Mouse (Mus musculus): ENCODE data around the gene Mob3a. TPM values are rescaled to one million over a fixed set of nuclear protein-coding genes. Genes with fewer than 3 reads are reported as not detected.

The Mob3a gene
- total RNA-seq (2023): 94.0 to 111 TPM (median 98.1 TPM) in 4 replicates

DNA sequence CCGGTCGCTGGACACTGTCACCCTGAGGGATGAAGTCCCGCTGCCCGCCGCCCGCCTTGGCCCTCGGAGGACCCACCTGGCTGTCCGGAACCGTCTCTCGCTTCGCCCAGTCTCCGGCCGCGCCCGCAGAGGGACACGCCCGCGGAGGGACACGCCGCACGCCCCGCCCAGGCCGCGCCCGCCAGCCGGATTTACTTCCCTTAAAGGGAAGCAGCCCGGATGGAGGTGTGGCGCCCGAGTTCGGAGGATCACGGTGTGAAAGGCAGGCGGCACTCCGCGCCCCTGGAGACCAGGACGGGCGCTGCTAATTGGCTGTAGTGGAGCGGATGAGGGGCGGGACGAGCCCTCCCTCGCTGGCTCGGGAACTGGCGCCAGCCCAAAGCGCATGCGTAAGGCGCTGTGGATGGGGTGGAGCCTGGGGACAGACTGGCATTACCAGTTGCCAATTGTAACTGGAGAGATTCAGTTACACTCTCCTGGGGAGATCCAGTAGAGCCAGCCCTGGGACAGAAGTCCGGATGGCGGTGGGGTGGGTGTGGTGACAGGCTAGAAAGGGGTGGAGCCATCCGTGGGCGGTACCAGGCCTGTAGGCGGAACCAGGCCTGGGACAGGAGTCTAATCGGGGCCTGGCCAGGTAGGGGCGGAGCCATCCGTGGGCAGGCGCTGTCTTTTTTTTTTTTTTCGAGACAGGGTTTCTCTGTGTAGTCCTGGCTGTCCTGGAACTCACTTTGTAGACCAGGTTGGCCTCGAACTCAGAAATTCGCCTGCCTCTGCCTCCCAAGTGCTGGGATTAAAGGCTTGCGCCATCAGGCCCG is at the start of gene Mob3a, which contains the start of gene Izumo4:
Mob3a (minus strand) TSS at position 257 of the 815 bp plus-strand sequence.
Izumo4 (plus strand) TSS at position 464 of the 815 bp plus-strand sequence.

DNA sequence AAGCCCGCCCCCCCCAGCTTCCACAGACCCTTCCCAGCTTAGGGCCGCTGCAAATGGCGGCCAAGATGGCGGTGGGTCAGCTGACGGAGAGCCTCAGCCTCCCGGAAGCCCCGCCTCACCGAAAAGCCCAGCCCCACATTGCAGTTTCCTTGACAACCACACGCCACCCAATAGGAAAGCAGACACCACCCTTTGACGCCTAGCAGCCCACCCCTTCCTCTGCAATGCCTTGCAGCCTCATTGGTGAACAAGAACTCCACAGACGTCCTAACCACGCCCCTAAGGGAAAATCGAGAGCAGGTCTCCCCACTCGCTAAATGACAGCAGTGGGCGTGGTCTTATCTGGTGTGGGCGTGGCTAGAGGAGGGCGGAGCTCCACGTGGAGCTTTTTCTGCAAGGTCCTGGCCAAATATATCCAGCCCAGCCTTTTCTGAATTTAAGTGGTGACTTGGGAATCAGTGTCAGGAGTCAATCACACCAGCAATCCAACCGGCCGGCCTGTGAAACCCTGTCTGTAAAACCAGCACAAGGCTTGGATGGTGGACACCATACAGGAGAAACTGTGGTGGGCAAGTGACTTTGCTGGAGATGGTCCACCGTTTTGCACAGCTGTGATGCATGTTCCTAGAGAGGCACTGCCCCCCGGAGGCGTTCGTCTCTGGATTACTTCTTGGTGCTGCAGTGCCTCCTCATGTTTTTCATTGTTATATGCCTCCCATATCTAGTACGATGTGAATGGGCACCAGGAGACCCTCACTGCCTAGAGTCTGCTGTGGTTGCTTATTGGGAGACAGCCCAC is 40.6 kb upstream of the Mob3a start, which contains the start of gene Ap3d1:
Ap3d1 (minus strand) TSS at position 85 of the 799 bp plus-strand sequence.

DNA sequence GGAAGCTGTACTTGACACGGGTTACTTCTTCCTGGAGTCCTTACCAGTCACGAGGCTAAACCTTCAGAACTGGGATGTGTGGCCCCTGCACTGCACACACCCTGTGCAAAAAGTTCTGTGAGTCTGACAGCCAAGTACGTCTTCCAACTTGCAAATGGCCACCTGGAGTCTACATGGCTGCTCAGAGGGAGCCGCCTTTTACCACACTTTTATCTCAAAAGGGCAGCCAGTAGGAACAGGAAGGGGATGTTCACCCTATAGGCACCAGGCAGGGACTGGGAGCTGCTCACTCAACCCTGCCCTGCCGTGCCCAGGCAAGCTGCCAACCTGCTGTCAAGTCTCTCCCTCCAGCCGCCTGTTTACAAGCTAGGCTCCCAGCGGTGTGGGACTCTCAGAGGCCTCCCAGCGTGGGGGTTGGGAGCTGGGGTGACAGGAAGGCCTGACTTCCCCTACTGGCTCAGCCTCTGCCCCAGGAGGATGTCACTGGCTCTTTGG is 23.8 kb downstream of the Mob3a start, which contains the start of gene Mknk2:
Mknk2 (minus strand) TSS at position 171 of the 495 bp plus-strand sequence.

DNA sequence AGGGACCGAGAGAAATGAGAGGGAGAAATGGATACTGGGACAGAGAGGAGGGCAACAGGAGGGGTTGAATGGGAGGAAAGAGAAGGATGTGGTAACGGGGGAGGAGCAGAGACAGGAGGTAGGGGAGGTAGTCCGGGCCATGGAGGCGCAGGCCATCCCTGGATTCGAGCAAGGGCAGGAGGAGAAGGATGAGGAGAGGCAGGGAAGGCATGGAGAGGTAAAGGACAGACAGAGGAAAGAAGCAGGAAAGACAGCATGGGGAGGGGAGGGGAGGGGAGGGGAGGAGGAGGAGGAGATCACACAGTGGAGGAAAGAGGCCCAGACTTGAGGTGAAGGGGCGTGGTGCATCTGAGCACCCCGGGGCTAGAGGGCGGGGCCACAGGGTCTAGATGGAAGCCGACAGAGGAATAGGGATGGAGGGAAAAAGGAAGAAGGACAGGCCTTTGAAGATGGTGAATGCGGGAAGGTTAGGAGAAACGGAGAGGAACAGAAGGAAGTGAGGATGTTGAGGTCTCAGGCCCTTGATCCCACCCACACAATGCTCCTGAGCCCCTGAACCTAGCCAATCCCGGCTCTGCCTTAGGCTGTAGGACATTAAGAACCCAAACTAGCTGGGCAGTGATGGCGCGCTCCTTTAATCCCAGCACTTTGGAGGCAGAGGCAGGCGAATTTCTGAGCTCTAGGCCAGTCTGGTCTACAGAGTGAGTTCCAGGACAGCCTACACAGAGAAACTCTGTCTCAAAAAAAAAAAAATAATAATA is 44.7 kb downstream of the Mob3a start, which contains the start of gene Btbd2:
Btbd2 (minus strand) TSS at position 209 of the 761 bp plus-strand sequence.

Other genes with a start within 250 kb of the Mob3a start
- gene Onecut3, start 207.1 kb downstream of the Mob3a start, total RNA-seq (2023): not detected in 4 replicates
- not detected in 4 replicates for gene Atp8b3, start 162.9 kb downstream of the Mob3a start, total RNA-seq (2023)
- gene Rexo1, start 140.4 kb downstream of the Mob3a start, total RNA-seq (2023): 113 to 136 TPM (median 123 TPM) in 4 replicates
- 30.3 to 34.0 TPM (median 31.5 TPM) in 4 replicates for gene Klf16, start 124.7 kb downstream of the Mob3a start, total RNA-seq (2023)
- gene Abhd17a, start 111.6 kb downstream of the Mob3a start, total RNA-seq (2023): 89.6 to 111 TPM (median 99.5 TPM) in 4 replicates
- gene Scamp4, start 99.1 kb downstream of the Mob3a start, total RNA-seq (2023): 61.5 to 65.5 TPM (median 62.9 TPM) in 4 replicates
- 9.3 to 21.8 TPM (median 15.5 TPM) in 4 replicates for gene Adat3, start 99.1 kb downstream of the Mob3a start, total RNA-seq (2023)
- gene Gm49322, start 96.0 kb downstream of the Mob3a start, total RNA-seq (2023): 10.6 to 12.6 TPM (median 11.2 TPM) in 4 replicates
- gene Csnk1g2, start 79.1 kb downstream of the Mob3a start, total RNA-seq (2023): 209 to 257 TPM (median 213 TPM) in 4 replicates
- 30.1 to 32.7 TPM (median 31.0 TPM) in 4 replicates for gene Btbd2, start 44.9 kb downstream of the Mob3a start, total RNA-seq (2023)
- 396 to 427 TPM (median 418 TPM) in 4 replicates for gene Mknk2, start 23.9 kb downstream of the Mob3a start, total RNA-seq (2023)
- gene Izumo4, start 207 bp upstream of the Mob3a start, total RNA-seq (2023): 34.0 to 51.5 TPM (median 39.5 TPM) in 4 replicates
- 122 to 151 TPM (median 133 TPM) in 4 replicates for gene Ap3d1, start 40.3 kb upstream of the Mob3a start, total RNA-seq (2023)
- gene Dot1l, start 53.2 kb upstream of the Mob3a start, total RNA-seq (2023): 69.2 to 82.9 TPM (median 74.7 TPM) in 4 replicates
- gene Sf3a2, start 96.2 kb upstream of the Mob3a start, total RNA-seq (2023): 73.0 to 86.5 TPM (median 77.6 TPM) in 4 replicates
- 99.4 to 138 TPM (median 104 TPM) in 4 replicates for gene Plekhj1, start 96.6 kb upstream of the Mob3a start, total RNA-seq (2023)
- gene Amh, start 103.3 kb upstream of the Mob3a start, total RNA-seq (2023): 1.4 to 2.0 TPM (median 1.6 TPM) in 4 replicates
- not detected in 4 replicates for gene Jsrp1, start 111.5 kb upstream of the Mob3a start, total RNA-seq (2023)
- 513 to 527 TPM (median 522 TPM) in 4 replicates for gene Oaz1, start 124.7 kb upstream of the Mob3a start, total RNA-seq (2023)
- not detected in 4 replicates for gene Lingo3, start 142.1 kb upstream of the Mob3a start, total RNA-seq (2023)
- 20.7 to 35.6 TPM (median 25.5 TPM) in 4 replicates for gene Lsm7, start 153.2 kb upstream of the Mob3a start, total RNA-seq (2023)
- gene Sppl2b, start 153.3 kb upstream of the Mob3a start, total RNA-seq (2023): 28.8 to 33.2 TPM (median 31.9 TPM) in 4 replicates
- gene Tmprss9, start 169.9 kb upstream of the Mob3a start, total RNA-seq (2023): not detected in 4 replicates
- 57.5 to 75.0 TPM (median 69.9 TPM) in 4 replicates for gene Timm13, start 199.0 kb upstream of the Mob3a start, total RNA-seq (2023)
- 11.6 to 13.6 TPM (median 12.6 TPM) in 4 replicates for gene Lmnb2, start 216.3 kb upstream of the Mob3a start, total RNA-seq (2023)
- 39.7 to 58.7 TPM (median 48.3 TPM) in 4 replicates for gene Gadd45b, start 228.1 kb upstream of the Mob3a start, total RNA-seq (2023)